Mouse (Mus musculus) right cerebral cortex, adult 18-20 months (tissue): ENCODE measurements around the gene Nedd4.
"Not testable (repeated sequence)": the region's sequence is repeated elsewhere in the genome, so short reads cannot be mapped to it uniquely, and the experiment has no call there.

Experiments
- DNase-seq: peaks from one replicate; pipeline ENCODE4 v3.0.0; 2022; ENCODE audit warnings: mixed read lengths

Gene Nedd4

GRCm38 (mm10) chr9:72661895-72662661 is at the start of gene Nedd4:
Gene Nedd4 (plus strand): TSS chr9:72662346.
- DNase-seq: peak; percentile 96

- no peak for DNase-seq
Observed at GRCm38 (mm10) chr9:72613884-72614283, 48.3 kb upstream of the Nedd4 start.

- no peak for DNase-seq
Observed at GRCm38 (mm10) chr9:72614786-72615480, 47.2 kb upstream of the Nedd4 start.

GRCm38 (mm10) chr9:72618037-72618436 is 44.1 kb upstream of the Nedd4 start:
- DNase-seq: no peak

- no peak for DNase-seq
Observed at GRCm38 (mm10) chr9:72623605-72624004, 38.5 kb upstream of the Nedd4 start.

GRCm38 (mm10) chr9:72627598-72627997 is 34.5 kb upstream of the Nedd4 start:
- DNase-seq: no peak

GRCm38 (mm10) chr9:72628591-72628990 is 33.6 kb upstream of the Nedd4 start:
- DNase-seq: peak; percentile 39

GRCm38 (mm10) chr9:72632198-72632597 is 29.9 kb upstream of the Nedd4 start:
- DNase-seq: no peak

GRCm38 (mm10) chr9:72635134-72635533 is 27.0 kb upstream of the Nedd4 start:
- DNase-seq: no peak

GRCm38 (mm10) chr9:72636547-72636946 is 25.6 kb upstream of the Nedd4 start:
- no peak for DNase-seq

- no peak for DNase-seq
Observed at GRCm38 (mm10) chr9:72637243-72637642, 24.9 kb upstream of the Nedd4 start.

GRCm38 (mm10) chr9:72638951-72639842 is 22.9 kb upstream of the Nedd4 start:
- DNase-seq: no peak

- peak; percentile 74 for DNase-seq
Observed at GRCm38 (mm10) chr9:72639843-72640621, 22.1 kb upstream of the Nedd4 start.

- DNase-seq: no peak
Observed at GRCm38 (mm10) chr9:72640642-72641041, 21.5 kb upstream of the Nedd4 start.

GRCm38 (mm10) chr9:72641093-72641680 is 21.0 kb upstream of the Nedd4 start:
- no peak for DNase-seq

- not testable (repeated sequence) for DNase-seq
Observed at GRCm38 (mm10) chr9:72642756-72643447, 19.2 kb upstream of the Nedd4 start.

GRCm38 (mm10) chr9:72643651-72644417 is 18.3 kb upstream of the Nedd4 start:
- DNase-seq: no peak

GRCm38 (mm10) chr9:72644418-72645110 is 17.6 kb upstream of the Nedd4 start:
- DNase-seq: no peak

GRCm38 (mm10) chr9:72649781-72650180 is 12.4 kb upstream of the Nedd4 start:
- DNase-seq: no peak

- DNase-seq: no peak
Observed at GRCm38 (mm10) chr9:72652961-72653360, 9.2 kb upstream of the Nedd4 start.
